Mouse (Mus musculus) urinary bladder, postnatal 4 days (tissue): ENCODE results near the gene Cadm3.
"Not testable (repeated sequence)": the region's sequence is repeated elsewhere in the genome, so short reads cannot be mapped to it uniquely, and the experiment has no call there.

ENCODE experiments used
- DNase-seq, 2 experiments: peaks; one replicate each; pipeline ENCODE4 v3.0.0; 2021 to 2022; ENCODE audit warnings: low spot score in 2 of 2

Cadm3 gene

DNA sequence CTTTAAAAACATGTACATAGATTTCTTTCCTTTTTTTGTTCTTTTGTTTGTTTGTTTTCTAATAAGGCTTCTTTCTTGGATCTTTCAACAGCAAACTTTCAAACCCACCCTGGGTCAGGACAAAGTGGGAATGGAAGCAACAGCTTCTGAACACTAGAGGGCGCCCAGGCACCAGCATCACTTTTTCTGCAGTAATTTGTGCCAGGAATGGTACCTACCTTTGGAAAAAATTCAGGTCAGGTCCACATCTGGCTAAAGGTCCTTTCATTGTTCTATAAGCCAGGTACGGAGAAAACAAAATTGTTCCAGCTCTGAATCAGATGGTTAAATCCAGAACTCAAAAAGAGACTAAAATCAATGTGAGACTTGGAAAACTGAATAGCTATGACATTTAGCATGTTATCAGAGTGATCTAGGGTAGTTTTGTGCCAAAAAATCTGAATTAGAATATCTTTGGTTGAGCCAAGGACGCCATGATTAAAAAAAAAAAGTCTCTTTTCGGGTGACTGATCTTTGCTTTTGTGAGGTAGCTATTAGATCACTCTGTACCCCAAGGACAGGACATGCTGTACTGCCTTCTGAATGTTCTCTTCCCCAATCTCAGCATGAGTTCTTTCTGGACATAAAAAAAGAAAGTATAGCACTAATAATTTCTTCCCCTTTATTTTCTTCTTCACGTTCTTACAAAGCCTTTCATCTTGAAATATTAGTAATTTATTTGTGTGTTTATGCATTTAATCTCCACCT is 43.5 kb downstream of the Cadm3 start:
- no peak for DNase-seq

DNA sequence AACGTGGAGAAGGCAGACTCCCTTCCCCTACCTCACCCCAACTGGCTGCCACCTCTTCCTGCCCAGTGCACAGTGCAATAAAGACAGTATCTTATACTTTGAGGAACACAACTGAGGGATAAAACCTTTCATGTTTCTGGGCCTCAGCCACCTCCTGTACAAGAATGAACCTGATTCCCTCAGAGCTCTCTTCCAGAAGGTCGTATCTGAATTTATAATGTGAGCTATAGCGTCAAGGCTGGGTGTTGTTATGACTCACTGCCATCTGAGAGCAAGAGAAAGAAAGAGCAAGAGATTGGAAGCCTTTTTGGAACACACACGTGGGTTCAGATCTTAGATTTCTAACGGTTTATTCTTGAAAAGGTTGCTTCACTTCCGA is 45.3 kb downstream of the Cadm3 start:
- no peak for DNase-seq

DNA sequence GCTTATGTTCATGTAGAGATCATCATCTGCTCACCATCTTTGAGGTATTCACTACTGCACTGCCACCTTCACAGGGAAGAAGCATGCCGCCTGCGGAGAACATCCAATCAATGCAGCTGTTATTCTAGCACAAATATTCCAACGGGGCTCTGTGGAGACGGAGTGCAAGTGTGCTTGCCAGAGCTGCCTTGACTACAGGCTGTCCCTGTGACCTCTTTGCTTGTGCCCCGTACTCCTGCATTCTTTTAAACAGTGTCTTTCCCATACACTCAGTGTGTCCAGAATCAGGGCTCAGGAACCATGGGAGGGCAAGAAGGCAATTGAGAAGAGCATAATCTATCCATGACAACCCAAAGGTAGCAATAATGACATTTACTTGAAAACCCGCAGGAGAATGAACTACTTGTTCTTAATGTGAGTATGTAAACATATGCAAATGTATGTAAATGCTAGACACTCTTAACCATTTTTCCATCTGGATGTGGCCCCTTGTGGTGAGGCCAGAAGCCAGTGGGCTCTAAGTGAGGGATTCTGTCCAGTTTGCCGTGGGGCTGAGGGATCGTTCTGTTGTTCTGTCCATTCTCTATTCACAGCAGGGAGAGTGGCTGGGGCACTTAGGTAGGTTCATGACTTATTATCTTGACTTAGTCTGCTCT is 45.8 kb downstream of the Cadm3 start:
- no peak for DNase-seq

DNA sequence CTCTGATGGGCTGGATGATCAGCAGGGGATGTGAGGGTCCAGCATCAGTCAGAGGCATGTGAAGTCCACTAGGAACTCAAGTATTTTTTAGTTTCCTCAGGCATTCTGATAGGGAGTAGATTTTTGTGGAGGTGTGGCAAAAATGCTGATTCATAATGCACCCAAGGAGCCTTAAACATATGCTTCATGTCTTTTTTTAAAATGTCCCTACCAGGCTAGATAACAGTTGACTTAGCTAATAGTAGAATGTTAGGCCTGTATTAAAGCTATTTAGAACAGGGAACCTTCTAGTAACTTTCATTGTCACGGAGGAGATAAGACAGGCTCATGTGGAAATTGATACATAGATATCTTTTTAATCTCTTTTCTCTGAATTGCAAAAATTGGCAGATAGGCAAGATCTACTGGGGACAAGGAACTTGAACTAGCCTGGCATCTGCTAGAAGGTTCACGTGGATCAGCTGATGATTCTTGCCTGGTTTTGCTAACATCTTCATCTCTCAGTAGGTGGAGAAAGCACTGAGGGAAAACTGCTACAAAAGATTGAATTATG is 49.5 kb downstream of the Cadm3 start:
- no peak for DNase-seq

DNA sequence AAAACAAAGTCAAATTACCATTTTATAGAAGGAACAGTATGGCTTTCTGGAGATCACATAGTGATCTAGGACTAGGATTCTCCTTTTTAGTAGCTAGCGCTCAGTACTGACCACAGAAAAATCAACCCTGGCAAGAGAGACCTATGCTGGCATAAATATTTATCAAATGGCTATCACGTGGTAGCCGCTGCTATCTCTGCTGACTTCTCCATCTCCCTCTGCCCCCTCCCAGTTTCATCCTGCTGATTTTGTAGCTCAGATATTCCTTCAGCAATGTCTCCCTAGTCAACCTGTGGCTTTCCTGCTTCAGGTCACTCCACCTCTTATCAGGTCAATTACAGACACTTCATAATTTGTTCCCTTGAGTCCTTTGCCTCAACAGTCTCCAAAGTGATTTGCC is 51.8 kb downstream of the Cadm3 start:
- no peak for DNase-seq

DNA sequence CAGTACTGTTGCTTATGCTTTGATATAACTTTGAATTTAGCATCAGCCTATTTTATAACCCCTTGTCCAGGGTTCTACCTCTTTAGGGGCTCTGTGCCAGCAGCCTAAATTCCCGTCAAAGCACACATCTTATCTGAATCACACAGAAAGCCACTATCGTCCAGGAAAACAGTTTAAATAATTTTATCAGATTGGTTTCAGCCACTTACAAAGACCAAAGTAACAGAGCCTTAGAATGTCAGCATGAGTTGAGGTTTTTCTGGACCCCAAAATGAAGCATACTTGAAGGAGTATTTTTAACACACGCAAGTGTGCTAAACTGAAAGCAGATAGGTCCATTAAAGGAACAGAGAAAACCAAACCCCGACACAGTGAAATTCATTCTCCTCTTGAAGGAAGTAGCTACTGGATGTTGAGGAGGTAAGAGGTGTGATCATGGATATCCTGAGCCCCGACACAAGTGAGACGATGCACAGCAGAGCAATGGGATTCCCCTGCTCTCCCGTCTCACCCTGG is 53.9 kb downstream of the Cadm3 start:
- not testable (repeated sequence) for DNase-seq

DNA sequence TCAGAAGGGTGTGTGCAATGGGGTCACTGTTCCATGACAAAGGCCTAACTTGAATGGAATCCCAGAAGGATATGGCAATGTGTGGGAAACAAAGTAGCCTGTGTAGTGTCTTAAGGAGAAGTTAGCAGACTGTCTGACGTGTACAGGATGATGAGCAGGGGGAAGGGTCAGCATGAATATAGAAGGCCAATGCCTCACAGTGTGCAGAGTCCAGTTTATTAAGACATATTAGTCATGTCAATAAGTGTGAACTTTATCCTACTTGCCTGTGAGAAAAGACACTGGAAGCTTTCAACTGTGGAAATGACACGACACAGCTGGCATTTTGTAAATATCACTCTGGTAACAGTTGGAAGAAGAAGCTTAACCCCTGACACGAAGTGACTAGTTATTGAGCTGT is 64.7 kb downstream of the Cadm3 start:
- DNase-seq = not testable (repeated sequence)
